Mouse (Mus musculus): Measurements from ENCODE around the gene Kcna6. TPM values are rescaled to one million over a fixed set of nuclear protein-coding genes. Genes with fewer than 3 reads are reported as not detected.

Gene Kcna6
- total RNA-seq, 1 experiment from 2014 or later: not detected

- ATAC-seq (ENCODE audit: extremely low read depth, insufficient number of reproducible peaks, low FRiP score, poor library complexity, severe bottlenecking): no peak
These were observed 906 bp downstream of the Kcna6 start for GRCm38 (mm10) chr6:126739326-126740210.

DNA sequence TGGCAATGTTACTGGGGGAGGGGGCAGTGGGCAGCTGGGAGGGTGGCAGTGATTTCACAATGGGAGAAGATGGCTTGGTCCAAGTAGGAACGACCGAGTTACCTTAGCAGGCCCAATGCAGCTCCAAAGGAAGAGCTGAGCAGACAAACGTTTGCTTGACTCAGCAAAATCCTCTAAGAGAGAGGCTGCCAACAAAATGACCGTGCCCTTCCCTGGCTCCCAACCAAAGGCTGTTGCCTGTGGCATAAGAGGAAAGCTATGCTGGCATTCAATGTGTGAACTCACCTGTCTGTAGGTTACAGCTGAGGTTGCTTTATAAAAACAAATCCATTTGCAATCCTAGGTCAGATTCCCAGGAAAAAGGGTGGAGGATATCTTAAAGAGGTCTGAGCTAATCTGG, 3.5 kb downstream of the Kcna6 start:
- no peak for ATAC-seq (ENCODE audit: extremely low read depth, insufficient number of reproducible peaks, low FRiP score, poor library complexity, severe bottlenecking)

GRCm38 (mm10) chr6:126735806-126736205, 4.7 kb downstream of the Kcna6 start:
- ATAC-seq (ENCODE audit: extremely low read depth, insufficient number of reproducible peaks, low FRiP score, poor library complexity, severe bottlenecking): no peak

GRCm38 (mm10) chr6:126732645-126733044, 7.8 kb downstream of the Kcna6 start:
- ATAC-seq (ENCODE audit: extremely low read depth, insufficient number of reproducible peaks, low FRiP score, poor library complexity, severe bottlenecking): no peak

DNA sequence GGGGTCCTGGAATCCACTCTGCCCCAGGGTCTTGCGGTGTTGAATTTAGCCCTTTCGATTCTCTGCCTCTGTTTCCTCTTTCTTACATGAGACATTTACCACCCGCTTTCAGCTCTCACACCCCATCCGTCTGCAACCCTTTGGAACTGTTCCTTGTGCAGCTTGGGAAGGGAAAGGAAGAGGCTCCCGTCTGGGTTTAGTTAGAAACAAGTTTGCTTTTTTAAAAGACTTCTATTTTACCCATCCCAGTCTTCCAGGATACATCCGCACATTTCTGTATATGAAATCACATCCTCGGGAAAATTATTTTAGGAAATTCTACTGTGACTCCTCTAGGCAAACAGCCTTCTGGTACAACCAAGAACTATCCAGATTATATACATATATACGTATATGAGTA, 11.7 kb downstream of the Kcna6 start:
- no peak for ATAC-seq (ENCODE audit: extremely low read depth, insufficient number of reproducible peaks, low FRiP score, poor library complexity, severe bottlenecking)

GRCm38 (mm10) chr6:126718423-126719087, 21.9 kb downstream of the Kcna6 start:
- no peak for ATAC-seq (ENCODE audit: extremely low read depth, insufficient number of reproducible peaks, low FRiP score, poor library complexity, severe bottlenecking)

DNA sequence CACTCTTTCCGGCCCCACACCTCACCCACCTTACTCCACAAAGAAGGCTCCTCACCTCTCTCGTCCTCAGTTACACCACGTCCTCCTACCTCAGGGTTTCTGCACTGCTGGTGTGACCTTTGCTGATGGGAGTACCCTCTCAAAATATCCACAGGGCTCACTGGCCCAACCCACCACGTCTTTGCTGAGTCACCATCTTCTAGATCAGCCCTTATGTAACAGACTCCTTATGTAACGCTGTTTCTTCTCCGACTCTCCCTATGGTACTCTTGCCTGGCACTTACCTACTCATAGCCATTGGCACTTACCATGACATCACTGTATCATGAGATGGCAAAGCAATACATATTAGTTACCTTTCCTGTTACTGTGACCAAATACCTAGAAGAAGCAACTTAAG, 27.9 kb downstream of the Kcna6 start:
- ATAC-seq (ENCODE audit: extremely low read depth, insufficient number of reproducible peaks, low FRiP score, poor library complexity, severe bottlenecking): no peak

- no peak for ATAC-seq (ENCODE audit: extremely low read depth, insufficient number of reproducible peaks, low FRiP score, poor library complexity, severe bottlenecking)
These were observed 34.5 kb downstream of the Kcna6 start for GRCm38 (mm10) chr6:126705936-126706335.

GRCm38 (mm10) chr6:126704430-126704829, 36.0 kb downstream of the Kcna6 start:
- ATAC-seq (ENCODE audit: extremely low read depth, insufficient number of reproducible peaks, low FRiP score, poor library complexity, severe bottlenecking): no peak

DNA sequence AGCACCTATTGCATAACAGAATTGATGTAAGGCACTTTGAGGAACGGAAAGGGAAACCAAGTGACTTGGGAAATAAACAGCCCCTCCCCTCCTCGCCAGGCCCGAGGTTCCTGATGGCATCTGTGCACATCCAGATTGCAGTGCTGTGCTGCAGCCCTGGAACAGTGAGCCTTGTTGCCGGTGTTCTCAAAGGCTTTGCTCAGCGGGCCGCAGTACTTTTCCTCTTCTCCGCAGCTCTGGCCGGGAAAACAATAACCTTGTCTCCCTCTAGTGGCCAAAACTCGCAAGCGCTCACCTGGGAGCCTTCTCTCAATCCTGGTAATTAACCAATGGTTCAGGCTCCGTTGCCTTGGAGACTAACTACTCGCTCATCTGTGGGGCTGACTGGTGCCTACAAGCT, 38.4 kb downstream of the Kcna6 start:
- no peak; the same call in 1 of the 2 replicates for ATAC-seq (ENCODE audit: extremely low read depth, insufficient number of reproducible peaks, low FRiP score, poor library complexity, severe bottlenecking)

- ATAC-seq (ENCODE audit: extremely low read depth, insufficient number of reproducible peaks, low FRiP score, poor library complexity, severe bottlenecking): no peak
These were observed 39.3 kb downstream of the Kcna6 start for GRCm38 (mm10) chr6:126701196-126701595.

DNA sequence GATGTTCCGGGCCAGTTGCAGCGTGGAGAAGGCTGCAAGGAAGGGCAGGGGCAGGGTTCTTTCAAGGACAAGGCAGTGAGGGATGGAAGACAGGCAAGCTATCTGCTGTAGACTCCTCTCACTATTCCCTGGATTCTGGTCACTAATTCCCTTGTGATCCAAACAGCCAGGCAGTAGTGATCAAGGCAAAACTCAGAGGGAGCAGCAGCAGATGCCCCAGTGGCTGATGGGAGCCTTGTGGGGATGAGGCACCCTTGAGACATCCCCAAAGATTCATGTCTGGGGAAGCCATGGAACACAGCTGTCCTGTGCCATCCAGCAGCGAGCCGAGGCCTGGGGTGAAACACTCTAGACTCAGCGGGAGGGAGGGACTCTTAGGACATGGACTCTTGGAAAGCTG, 40.5 kb downstream of the Kcna6 start:
- ATAC-seq (ENCODE audit: extremely low read depth, insufficient number of reproducible peaks, low FRiP score, poor library complexity, severe bottlenecking): no peak

GRCm38 (mm10) chr6:126687120-126687519, 53.4 kb downstream of the Kcna6 start:
- no peak for ATAC-seq (ENCODE audit: extremely low read depth, insufficient number of reproducible peaks, low FRiP score, poor library complexity, severe bottlenecking)

DNA sequence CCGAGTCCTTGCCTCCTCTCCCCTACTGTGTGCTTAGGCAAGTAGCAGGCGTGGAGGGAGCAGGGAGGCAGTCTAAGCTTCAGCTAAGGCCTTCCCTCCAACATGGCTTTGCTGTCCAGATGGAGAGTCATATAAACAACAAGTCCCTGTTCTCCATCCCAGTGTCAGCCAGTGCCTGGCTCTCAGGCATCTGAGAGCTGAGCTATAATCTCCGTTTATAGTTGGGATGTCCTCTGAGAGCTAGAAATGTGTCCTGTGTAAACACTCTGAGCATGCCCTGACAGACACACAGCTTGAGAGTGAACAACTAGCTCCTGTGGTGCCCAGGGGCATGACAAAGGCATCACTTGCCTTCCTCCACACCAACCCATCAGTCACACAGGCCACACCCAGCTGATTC, 55.3 kb downstream of the Kcna6 start:
- ATAC-seq (ENCODE audit: extremely low read depth, insufficient number of reproducible peaks, low FRiP score, poor library complexity, severe bottlenecking): no peak

GRCm38 (mm10) chr6:126678961-126679360, 61.5 kb downstream of the Kcna6 start:
- no peak for ATAC-seq (ENCODE audit: extremely low read depth, insufficient number of reproducible peaks, low FRiP score, poor library complexity, severe bottlenecking)

DNA sequence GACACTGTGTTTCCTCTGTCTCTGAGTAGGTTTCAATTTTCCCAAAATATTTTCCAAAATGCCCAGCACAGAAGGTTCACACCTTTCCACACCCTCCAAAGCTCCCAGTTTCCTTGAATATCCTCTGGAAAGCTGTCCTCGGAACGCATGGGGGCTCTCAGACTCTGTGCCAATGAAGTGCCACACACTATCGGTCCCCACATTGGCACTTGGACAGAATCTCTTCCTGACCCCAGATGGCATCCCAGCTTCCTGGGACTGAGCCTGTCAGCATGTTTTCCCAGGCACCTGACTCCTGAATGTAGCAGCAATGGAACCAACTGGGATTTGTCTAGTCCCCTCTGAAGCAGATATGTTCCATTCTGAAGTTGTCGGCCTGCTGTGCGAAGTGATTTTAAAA, 73.5 kb downstream of the Kcna6 start:
- ATAC-seq (ENCODE audit: extremely low read depth, insufficient number of reproducible peaks, low FRiP score, poor library complexity, severe bottlenecking): no peak

DNA sequence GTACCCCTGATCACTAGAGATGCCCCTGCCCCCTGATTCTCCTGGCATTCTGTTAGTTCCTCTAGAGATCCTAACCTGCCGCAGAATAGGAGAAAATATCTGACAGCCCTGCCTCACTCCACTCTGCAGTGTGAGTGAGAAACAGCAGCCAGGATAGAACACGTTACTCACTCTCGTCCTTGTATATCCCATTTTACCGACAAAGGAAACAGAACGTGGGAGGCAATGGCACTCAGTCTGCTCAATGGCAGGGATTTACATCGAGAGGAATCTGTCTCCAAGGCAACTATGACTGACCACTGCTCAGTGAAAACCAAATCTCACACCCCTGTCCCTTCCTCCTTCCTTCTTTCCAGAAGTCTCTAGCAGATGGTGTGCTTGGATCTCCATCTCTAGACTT, 74.4 kb downstream of the Kcna6 start:
- no peak for ATAC-seq (ENCODE audit: extremely low read depth, insufficient number of reproducible peaks, low FRiP score, poor library complexity, severe bottlenecking)

DNA sequence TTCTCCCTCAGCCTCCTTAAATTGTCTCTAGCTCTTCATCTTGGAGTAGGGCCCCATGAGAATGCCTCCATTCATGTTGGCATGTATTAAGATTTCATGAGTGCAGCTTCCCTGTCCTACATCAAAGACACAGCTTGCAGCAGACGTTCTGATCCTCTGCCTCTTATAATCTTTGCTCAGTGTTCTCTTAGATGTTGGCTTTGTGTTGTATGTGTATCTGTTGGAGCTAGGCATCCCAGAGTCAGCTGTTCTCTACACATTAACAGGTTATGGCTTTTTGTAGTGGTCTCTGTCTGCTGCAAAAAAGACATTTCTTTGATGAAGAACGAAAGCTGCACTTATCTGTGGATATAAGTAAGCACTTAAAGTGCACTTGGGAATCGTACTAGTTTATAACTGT, 75.9 kb downstream of the Kcna6 start:
- no peak for ATAC-seq (ENCODE audit: extremely low read depth, insufficient number of reproducible peaks, low FRiP score, poor library complexity, severe bottlenecking)
